Mouse (Mus musculus) large intestine, adult 2 months (tissue): ENCODE data around the gene Nr1h2. TPM values are rescaled to one million over a fixed set of nuclear protein-coding genes. Genes with fewer than 3 reads are reported as not detected.

ENCODE experiments used
- DNase-seq: peaks from one replicate; pipeline ENCODE4 v3.0.0-alpha.2; 2012; ENCODE audit warnings: low read depth, low spot score
- WGBS: fragments of 180-500 bp; shearing (Covaris S2); methylation state at CpG from one replicate; pipeline ENCODE4 v1.1.7; 2018; 5-methylcytosine and 5-hydroxymethylcytosine counted together
- polyA plus RNA-seq: library from polyadenylated mRNA; depleted of rRNA; stranded (reverse); fragments of >200 nt; gene quantifications from 2 replicates; pipeline ENCODE4 v1.2.3, GENCODE M21; 2012

Gene Nr1h2
- polyA plus RNA-seq, 1 experiment, result 163 TPM

GRCm38 (mm10) chr7:44586930-44587329 lies 33.2 kb upstream of the Nr1h2 start:
- 4% methylated on average over 18 of the region's 18 CpGs for WGBS
- DNase-seq, result no peak

GRCm38 (mm10) chr7:44586518-44586917 lies 32.8 kb upstream of the Nr1h2 start:
- no peak for DNase-seq
- 27% methylated on average over 19 of the region's 19 CpGs for WGBS

GRCm38 (mm10) chr7:44585606-44586005 lies 31.9 kb upstream of the Nr1h2 start:
- DNase-seq, result no peak
- WGBS, result 91% methylated on average over 6 of the region's 6 CpGs

GRCm38 (mm10) chr7:44584921-44585320 lies 31.2 kb upstream of the Nr1h2 start:
- DNase-seq, result no peak
- WGBS, result 87% methylated on average over 6 of the region's 6 CpGs

GRCm38 (mm10) chr7:44584265-44584804 lies 30.6 kb upstream of the Nr1h2 start:
- no peak for DNase-seq
- WGBS, result 49% methylated on average over 4 of the region's 4 CpGs

- DNase-seq, result no peak
- 77% methylated on average over 1 of the region's 1 CpGs for WGBS
These were observed 29.4 kb upstream of the Nr1h2 start for GRCm38 (mm10) chr7:44583146-44583545.

- DNase-seq, result no peak
- 69% methylated on average over 5 of the region's 5 CpGs for WGBS
These were observed 29.0 kb upstream of the Nr1h2 start for GRCm38 (mm10) chr7:44582709-44583108.

- DNase-seq, result no peak
- 76% methylated on average over 6 of the region's 6 CpGs for WGBS
These were observed 27.9 kb upstream of the Nr1h2 start for GRCm38 (mm10) chr7:44581637-44582036.

- DNase-seq, result no peak
- WGBS, result 25% methylated on average over 5 of the region's 5 CpGs
These were observed 22.6 kb upstream of the Nr1h2 start for GRCm38 (mm10) chr7:44576333-44576844.

- 69% methylated on average over 5 of the region's 5 CpGs for WGBS
- DNase-seq, result no peak
These were observed 19.3 kb upstream of the Nr1h2 start for GRCm38 (mm10) chr7:44572956-44573484.

- no peak for DNase-seq
- 15% methylated on average over 7 of the region's 7 CpGs for WGBS
These were observed 18.5 kb upstream of the Nr1h2 start, which contains the start of gene Napsa for GRCm38 (mm10) chr7:44572213-44572701. Gene Napsa, plus strand, starts transcription at chr7:44572380.

- no peak for DNase-seq
- WGBS, result 68% methylated on average over 4 of the region's 4 CpGs
These were observed 18.1 kb upstream of the Nr1h2 start for GRCm38 (mm10) chr7:44571811-44572210.

- 72% methylated on average over 6 of the region's 6 CpGs for WGBS
- no peak for DNase-seq
These were observed 17.2 kb upstream of the Nr1h2 start for GRCm38 (mm10) chr7:44570989-44571388.

GRCm38 (mm10) chr7:44568803-44569202 lies 15.1 kb upstream of the Nr1h2 start:
- no peak for DNase-seq
- 29% methylated on average over 9 of the region's 9 CpGs for WGBS

GRCm38 (mm10) chr7:44565414-44565813 lies 11.7 kb upstream of the Nr1h2 start:
- DNase-seq, result no peak
- WGBS, result 68% methylated on average over 6 of the region's 6 CpGs

GRCm38 (mm10) chr7:44564486-44564885 lies 10.7 kb upstream of the Nr1h2 start:
- DNase-seq, result no peak
- 77% methylated on average over 10 of the region's 10 CpGs for WGBS

GRCm38 (mm10) chr7:44563284-44563683 lies 9.5 kb upstream of the Nr1h2 start:
- no peak for DNase-seq
- 23% methylated on average over 8 of the region's 8 CpGs for WGBS

GRCm38 (mm10) chr7:44560435-44561400 lies 7.0 kb upstream of the Nr1h2 start:
- WGBS, result 52% methylated on average over 18 of the region's 18 CpGs

GRCm38 (mm10) chr7:44557629-44558028 lies 3.9 kb upstream of the Nr1h2 start:
- DNase-seq, result no peak
- 67% methylated on average over 2 of the region's 2 CpGs for WGBS

More at GRCm38 (mm10) chr7:44560435-44561400, 7.0 kb upstream of the Nr1h2 start:
- DNase-seq, result peak; percentile 25

GRCm38 (mm10) chr7:44553196-44553764 lies 471 bp downstream of the Nr1h2 start:
- 2% methylated on average over 32 of the region's 32 CpGs for WGBS
- DNase-seq, result peak; percentile 24
